Mouse (Mus musculus) heart, adult 8-10 months (tissue): Measurements from ENCODE around the gene Sdhb. TPM values are rescaled to one million over a fixed set of nuclear protein-coding genes. Genes with fewer than 3 reads are reported as not detected.

Experiments
- DNase-seq: peaks from one replicate; pipeline ENCODE4 v3.0.0; 2022; ENCODE audit warnings: low spot score
- total RNA-seq, 4 experiments: library from RNA; stranded (reverse); gene quantifications; 2 replicates each; pipeline ENCODE4 v1.2.4; 2022

The Sdhb gene
- total RNA-seq, result 1,000 to 10,000 TPM; 1,293 to 1,379 (median 1,312) TPM

DNA sequence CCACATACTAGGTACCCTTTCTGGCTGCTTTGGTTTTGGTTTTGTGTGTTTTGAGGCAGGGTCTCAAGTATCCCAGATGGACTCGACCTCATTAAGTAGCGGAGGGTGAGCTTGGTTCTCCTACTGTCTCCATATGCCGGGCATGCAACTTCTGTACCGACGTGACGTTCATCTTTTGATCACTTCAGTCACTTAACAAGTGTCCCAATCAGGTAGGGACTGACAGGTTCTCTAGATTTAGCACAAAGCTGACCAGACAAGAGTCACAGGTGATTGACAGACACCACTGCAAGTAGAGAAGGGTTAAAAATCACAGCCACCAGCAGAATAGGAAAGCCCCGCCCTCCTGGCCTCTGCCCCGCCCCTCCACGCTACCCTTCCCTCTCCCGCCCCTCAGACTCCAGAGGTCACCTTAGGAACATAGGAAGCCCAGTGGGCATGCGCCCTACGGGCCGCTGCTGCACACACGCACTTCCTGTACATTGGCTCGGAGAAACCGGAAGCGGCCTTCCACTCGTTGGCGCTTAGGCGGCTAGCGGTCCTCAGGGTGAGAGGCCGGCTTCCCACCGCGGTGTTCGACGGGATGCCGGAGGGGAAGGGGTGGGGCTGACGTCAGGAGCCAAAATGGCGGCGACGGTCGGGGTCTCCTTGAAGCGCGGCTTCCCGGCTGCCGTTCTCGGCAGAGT, at the start of gene Sdhb:
TSS of gene Sdhb (plus strand) at position 423 of the 686 bp plus-strand sequence.
- DNase-seq, result peak; percentile 98

DNA sequence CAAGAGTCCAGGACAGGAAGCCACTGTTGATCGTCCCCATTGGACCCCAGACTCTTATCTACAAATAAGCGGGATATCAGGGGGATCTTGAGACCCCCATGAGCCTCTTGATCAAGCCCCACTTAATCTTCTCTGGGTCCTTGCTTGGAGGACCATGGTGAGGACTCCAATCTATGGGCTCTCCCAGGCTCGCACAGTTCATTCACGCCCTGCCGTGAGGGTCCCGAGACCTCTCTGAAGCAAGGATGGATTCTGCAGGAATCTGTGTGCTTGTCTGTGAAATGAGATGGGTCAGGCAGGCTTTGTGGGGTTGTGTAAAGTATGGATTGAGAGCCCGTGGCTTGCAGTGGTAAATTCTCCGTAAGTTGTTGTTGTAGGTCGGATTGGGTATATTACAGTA, 49.6 kb upstream of the Sdhb start:
- DNase-seq, result no peak

DNA sequence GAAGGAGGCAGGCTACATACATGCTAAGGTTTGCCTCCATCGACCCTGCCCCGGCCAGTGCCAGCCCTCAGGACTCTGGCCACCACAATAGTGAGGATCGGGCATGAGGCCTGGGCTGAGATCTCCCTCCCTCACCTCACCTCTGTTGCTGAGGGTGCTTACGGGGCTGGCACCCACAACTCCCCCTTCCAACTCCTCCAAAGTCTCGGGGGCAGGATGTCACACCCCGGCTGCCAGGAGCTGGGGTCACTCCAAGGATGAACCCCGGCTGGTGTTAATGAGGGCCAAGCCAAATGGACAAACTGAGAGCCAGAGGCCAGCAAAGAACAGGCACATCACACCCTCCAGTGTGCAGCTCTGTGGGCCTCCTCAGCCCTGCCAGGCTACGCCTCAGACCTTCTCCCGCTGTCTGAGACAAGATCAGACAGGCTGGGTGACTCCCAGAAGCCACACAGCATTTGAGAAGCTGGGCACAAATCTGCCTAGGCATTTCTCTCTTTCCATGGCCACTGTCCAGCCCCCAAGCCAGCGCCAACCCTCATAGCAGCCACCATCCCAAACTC, 48.7 kb upstream of the Sdhb start:
- DNase-seq, result no peak

DNA sequence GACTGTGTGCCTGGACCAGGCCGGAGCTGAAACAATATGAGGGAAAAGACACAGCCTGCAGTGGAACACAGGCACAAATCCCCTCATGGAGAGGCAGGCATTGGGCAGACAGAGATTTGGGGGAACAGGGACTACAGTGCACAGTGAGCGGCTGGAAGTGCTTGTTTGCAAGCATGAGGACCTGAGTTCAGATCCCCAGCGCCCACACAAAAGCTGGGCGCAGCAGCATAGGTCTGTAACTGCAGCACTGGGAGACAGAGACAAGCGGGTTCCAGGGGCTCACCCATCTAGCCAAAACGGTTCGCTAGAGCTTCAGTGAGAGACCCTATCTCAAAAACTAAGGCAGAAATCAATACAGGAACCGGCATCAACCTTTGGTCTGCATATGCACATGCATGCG, 47.4 kb upstream of the Sdhb start:
- no peak for DNase-seq

DNA sequence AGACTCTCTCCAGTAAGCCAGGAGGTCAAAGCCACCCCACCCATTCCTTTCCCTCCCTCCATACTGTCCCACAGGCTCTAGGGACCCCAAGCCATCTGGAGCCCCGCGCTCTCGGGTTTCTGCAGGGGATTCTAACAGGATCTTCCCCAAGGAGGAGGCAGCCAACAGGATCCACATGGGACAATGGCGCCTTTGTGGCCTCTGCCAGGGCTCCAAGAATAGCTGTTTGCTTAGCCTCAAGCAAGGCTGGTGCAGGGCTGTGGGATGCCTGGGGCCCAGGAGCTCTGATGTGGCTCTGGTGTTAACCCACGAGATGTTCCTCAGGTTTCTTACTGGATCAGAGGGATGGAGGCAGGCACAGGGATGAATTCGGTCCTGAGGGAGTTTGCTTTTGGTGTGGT, 46.3 kb upstream of the Sdhb start:
- no peak for DNase-seq

DNA sequence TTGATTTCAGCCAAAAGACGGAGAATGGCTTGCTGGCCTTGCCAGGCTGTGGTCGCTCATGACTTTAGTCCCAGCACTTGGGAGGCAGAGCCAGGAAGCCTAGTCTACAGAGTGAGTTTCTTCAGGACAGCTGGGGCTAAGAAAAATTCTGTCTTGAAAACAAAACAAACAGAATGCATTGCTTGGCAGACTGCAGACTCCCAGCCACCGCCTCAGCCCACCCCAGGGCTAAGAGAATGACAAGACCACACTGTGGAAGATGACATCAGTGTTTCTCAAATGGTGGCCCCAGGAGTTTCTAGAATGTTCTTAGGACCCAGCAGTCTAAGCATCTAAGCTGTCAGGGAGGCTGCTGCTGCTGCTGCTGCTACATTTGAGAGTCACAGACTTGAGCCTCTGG, 45.8 kb upstream of the Sdhb start:
- DNase-seq, result no peak

DNA sequence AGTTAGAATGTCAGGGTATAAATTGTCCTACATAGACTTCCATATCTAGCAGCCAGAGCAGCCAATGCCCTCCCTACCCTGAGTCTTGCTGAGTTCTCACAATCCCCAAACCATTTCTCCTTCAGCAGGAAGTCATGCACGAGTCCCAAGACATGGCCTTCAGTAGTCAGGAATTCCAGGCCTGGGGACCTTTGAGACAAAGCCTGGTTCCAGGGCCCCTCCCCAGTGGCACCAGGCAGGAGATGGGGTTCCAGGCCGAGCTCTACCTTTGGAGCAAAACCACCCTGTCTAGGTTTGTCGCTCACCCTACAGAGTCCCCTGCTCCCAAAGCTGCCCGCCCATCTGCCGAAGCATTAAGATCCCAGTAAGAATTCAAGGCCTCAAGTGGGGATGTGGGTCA, 44.7 kb upstream of the Sdhb start:
- no peak for DNase-seq

DNA sequence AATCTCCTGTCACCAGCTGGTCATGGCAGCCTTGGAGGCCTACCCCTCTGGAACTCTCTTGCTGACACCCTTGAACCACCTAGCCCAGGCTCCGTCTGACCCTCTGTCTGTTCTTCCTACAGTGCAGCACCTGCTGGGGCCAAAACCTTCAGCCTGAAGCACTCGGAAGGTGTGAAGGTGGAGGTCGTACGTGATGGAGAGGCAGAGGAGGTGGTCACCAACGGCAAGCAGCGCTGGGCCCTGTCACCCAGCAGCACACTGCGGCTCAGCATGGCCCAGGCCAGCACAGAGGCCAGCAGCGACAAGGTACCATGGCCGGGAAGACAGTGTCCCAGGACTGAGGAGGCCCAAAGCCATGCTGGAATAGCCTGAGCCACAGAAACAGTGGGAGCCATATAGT, 43.6 kb upstream of the Sdhb start:
- no peak for DNase-seq

DNA sequence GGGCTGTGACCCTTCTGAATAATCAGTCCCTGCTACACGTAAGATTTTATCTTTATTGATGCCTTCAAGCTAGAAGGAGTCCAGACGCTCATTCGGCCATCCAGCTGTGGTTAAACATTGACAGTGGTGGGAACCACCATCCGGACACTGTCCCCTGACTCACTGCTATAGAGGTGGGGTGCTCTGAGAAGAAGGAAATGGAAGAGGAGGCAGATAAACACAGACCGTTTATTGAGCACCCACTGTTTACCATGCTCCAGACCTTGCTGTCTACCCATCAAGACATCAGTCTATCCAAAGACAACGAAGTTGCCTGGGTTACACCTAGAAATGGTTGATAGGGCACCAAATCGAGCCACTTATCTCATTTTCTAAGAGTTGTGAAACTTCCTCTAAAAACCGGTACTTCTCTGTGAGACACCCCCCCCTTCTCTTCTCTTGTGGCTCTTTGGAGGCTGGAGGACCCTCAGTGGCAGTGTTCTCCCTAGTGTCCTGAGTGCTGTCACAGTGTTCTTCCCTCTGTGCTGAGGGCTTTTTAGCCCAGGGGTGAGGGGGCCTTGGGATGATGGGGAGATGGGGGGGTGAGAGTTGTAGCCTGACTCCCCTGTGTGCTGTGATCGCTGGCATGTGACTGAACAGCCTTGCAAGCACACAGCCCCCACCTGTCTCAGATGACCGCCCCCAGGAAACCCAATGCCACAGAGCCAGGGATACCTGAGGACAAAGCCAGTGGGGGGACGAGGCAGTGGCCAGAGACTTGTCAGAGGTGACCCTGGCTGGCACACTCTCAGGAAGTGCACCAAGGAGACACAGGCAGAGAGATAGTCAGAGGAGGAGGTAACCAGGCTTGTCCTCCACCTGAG, 40.8 kb upstream of the Sdhb start:
- no peak for DNase-seq

DNA sequence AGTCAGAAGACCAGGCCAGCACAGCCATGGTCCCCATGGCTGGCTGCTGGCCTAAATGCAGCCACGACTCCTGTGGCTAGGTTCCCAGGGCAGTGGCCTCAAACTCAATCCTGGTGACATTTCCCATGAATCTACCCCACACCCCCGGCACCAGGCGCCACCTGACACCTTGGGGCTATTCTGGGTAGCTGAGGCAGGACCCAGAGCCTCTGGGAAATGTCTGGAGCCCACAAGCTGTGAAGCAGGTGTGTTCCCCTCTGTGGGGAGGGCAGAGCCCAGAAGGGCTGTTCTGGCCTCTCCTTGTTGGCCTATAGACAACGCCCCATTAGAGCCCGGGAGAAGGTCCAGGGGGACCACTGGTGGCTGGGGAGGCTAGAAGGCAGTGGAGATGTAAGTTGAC, 38.5 kb upstream of the Sdhb start:
- DNase-seq, result no peak

DNA sequence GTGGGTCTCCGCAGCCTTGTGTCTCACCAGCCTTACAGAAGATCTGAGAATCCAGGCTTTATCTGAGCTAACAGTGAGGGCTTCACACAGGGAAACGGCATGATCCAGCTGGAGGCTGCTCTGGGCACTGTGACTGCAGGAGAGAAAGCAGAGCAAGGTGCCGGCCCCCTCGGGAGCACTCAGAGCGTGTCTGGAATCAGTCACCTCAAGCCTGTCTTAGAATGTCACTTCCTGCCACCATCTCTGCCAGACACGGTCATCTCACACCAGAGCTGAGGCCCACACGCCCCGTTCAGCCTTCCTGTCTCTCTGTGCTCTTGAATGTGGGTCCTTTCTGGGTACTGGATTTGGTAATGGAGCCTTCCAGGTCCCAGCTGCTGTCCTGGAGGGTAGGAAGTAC, 35.4 kb upstream of the Sdhb start:
- DNase-seq, result no peak

DNA sequence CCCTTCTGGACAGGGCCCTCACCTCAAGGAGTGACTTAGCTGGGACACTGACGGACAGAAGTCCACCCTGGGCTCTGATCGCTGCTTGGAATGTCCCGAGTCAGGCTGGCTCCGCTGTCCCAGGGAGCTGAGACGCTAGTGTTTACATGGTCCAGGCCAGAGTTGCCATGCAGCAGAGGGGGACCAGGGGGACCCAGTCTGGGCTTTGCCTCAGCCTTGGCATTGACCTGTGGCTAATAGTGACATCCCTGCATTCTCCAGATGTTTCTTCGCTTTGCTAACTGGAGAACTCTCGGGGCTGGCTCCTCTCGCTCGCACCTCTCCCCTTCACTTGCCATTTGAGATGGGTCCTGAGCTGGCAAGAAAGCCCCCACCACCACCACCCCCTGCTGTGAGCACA, 32.7 kb upstream of the Sdhb start:
- DNase-seq, result no peak

DNA sequence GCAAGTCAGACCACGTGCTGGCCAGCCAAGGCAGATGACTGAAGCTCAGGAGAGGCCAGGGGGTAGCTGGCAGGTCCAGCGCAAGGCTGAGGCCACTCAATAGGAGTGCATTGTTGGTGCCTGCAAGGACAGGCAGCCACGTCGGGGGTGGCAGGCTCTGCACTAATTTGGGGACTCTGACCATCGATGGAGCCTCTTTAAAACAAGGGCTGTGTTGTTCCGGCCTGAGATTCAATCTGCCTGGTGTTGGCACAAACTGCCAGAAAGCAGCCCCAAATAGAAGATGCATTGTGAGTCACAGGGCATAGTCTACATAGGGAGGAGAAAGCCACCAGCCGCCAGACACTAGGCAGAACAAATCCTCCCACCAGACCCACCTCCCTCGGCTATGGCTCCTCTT, 31.3 kb upstream of the Sdhb start:
- no peak for DNase-seq

DNA sequence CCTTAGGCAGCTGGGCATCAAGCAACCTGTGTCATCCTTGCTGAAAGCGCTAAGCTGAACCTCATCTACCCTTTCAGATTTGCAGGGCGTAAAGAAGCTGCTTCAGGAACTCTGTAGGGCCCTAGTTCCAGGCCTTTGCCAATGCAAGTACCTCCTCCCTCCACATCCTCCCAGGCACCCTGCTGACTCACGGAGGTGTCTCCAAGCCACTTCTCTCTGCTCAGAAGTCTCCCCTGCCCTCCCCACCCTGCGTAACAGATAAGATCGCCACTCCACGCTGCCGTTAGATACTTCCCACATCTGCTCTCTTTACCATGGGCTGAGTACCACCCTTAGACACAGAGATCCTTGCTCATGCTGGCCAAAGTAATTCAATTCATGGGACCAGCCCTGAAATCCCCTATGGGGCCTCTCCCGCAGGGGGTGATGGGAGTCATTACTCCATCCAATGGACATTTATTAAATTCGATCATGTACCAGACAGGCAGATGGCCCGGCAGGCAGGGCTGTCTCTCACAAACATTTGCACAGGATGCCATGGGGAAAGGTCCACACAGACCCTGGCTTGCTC, 30.0 kb upstream of the Sdhb start:
- DNase-seq, result no peak

DNA sequence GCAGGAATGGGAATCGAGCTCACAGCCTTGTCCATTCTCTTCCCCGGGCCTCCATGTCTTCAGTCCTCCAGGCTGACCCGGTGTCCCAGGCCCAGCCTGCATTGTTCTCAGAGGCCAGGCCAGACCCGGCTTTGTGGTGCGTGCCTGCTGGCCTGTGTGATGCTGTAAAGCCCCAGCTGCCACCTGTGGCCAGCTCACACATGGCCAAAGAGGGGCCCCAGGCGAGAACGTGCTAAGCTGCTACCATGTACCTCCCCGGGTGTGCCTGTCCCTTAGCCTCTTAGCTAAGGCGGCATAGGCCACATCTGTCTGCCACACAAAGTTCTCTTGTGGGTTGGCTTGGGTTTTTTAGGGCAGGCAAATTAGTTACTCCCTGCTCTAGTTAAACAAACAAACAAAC, 25.4 kb upstream of the Sdhb start:
- DNase-seq, result no peak

DNA sequence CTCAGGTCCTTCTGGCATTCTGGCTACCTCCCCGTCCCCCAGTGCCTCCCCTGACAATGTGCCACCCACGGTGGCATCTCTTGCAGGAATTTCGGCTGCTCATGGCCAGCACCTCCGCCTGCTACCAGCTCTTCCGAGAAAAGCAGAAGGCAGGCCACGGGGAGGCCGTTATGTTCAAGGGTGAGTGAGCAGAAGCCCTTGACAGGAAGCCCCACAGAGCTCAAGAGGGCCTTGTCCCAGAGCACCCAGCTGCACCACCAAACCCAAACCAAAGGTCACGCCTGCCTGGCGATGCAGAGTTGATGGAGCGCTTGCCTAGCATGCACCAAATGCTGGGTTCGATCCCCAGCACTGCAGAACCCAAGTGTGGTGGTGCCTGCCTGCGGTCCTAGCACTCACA, 16.6 kb upstream of the Sdhb start:
- DNase-seq, result no peak

DNA sequence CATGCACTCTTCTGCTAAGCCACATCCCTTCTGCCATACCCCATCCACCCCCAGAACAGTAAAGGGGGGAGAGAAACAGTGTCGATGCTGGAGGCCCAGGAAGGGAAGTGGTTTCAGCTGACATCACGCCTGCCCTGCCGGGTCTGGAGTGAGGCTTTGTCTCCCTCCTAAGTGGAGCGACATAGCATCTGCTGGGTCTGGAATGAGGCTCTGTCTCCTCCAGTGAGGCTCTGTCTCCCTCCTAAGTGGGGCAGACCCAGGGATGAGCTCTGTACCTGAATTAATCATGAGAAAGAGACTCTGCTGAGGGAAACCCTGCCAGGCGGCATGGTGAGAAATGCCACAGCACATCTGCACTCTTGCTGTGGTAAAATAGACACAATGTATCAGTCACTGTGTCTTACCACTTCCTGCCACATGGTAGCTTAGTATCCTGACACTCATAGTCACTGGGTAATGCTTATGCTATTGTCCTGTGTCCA, 16.0 kb upstream of the Sdhb start:
- no peak for DNase-seq

DNA sequence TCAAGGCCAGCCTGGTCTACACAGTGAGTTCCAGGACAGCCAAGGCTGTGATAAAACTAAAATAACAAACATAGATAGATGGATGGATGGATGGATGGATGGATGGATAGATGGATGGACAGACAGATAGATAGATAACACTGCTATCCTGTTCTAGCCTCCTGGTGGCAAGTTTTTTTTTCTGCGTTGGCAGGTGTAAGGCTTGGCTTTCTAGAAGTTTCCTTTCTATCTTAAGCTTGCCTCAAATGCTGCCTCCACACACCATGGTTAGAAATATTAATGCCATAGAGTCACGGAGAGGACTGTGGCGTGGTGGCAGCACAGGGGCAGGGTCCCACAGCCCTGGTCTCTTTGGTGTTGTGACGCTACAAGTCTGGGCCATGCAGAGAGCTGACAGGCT, 15.4 kb upstream of the Sdhb start:
- no peak for DNase-seq

DNA sequence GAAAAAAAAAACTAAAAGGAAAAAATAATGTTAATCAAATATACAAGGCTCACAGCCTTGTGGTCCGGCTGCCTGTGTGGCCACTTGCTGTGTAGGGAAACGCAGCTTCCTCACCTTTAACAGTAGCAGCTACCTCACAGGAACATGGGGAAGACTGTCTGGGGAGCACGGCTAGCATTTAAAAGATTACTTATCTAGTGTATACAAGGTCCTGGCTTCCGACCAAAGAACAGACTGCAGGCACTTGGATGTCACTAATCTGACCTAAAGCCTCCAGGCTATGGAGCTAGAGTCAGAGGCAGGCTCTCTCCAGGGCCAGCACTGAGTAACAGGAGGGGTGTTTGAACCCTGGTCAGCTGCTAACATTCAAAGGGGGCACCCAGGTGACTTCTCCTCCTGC, 15.0 kb upstream of the Sdhb start:
- DNase-seq, result no peak

DNA sequence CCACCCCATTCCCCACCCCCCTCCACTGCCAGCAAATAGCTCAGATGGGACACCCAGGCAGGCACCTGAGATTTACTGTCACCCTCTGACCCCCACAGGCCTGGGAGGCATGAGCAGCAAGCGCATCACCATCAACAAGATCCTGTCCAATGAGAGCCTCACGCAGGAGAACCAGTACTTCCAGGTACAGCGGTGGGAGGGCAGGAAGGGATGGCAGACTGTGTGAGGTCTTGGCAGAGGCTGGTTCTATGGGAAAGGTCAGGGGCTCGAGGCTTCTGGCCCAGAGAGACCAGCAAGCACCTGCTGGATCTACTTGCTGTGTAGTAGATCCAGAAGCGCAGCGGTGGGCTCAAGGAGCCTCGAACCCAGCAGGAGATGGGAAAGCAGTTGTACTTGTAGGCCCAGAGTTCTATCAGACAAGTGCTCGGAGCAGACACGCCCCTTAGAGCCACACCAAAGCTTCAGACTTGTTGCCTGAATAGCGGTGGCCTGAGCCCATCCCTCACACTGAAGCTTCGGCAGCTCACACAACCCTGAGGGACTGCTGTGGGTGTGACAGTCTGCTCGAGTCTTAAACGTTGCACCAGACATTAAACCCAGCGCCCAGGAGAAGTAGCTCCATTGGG, 14.3 kb upstream of the Sdhb start:
- no peak for DNase-seq

DNA sequence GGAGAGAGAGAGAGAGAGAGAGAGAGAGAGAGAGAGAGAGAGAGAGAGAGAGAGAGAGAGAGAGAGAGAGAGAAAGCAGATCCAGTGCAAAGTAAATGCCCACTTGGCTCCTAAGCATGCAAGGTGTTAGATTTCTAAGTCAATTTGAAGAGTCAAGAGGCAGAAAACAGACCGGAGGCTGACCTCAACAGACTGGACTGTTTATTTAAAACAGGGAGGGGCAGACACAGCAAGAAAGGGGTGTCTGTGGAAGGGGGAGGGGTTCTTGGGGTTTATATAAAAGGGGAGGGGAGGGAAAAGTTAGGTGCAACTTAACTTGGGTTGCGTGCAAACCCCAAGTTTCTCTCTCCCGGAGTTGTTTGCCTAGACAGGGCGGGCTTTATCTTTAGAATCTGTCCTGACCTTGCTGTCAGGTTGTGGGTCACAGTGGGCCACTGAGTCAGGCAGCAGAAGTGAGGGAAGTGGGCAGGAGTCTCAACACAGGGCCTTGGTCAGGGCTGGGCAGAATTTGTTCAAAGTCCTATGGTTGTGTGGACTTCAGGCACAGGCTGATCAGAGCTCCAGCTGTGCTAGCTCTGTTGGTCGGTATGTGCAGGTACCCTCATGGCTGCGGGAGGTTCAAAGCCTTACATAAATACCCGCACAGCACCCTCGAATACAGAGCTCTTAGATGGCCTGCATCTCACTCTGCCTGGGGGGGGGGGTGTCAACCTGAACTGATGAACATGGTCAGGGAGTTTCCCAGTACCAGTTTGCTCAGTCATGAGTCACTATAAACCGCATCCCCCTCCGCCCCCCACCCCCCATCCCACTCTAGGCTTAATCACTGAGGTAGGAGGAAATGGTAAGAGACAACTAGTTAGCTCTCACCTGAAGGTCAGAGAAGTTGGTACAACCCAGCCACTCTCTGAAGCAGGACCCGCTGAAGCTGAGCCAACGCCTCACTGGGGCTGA, 13.2 kb upstream of the Sdhb start:
- DNase-seq, result no peak
